Mouse (Mus musculus): Measurements from ENCODE around the gene Rcn3.
"Not testable (repeated sequence)": the region's sequence is repeated elsewhere in the genome, so short reads cannot be mapped to it uniquely, and the experiment has no call there.

Rcn3 gene

DNA sequence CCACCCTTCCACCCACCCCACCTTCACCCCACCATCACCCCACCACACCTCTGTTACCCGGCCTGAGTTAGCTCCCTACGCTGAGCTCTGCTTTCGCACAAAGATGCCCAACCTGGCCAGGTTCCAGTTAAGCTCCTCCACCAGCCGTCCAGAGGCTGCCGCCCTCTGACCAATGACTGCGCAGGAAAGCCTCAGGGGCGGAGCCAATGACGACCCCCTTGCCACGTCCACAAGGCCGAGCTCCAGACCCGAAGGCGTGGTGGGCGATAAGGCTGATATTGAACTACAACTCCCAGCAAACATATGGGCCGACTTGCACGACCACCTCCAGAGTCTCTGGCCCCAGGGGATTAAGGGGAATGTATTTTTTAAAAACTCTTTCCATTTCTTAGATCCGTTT is at the start of gene Rcn3:
Rcn3 (minus strand) TSS at position 174 of the 400 bp plus-strand sequence.
- peak; percentile 96 for DNase-seq

DNA sequence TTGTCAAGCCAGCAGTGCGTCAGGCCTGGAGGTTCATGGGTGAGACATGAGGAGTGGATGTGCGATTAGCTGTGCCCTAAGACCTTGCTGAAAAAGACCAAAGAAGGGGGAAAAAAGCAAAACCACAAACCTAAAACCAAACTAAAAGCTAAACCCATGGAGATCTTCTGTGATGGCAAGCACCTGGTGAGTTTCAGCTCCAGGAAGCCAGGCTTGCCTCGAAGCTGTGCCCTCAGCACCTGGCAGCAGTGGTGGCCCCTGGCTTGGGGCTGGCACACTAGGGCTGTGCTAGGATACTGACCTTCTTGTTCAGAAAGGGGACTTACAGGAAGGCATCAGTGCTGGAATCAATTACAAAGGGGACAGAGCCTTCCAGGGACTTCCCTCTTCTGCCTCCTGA is 49.3 kb upstream of the Rcn3 start:
- no peak for DNase-seq

DNA sequence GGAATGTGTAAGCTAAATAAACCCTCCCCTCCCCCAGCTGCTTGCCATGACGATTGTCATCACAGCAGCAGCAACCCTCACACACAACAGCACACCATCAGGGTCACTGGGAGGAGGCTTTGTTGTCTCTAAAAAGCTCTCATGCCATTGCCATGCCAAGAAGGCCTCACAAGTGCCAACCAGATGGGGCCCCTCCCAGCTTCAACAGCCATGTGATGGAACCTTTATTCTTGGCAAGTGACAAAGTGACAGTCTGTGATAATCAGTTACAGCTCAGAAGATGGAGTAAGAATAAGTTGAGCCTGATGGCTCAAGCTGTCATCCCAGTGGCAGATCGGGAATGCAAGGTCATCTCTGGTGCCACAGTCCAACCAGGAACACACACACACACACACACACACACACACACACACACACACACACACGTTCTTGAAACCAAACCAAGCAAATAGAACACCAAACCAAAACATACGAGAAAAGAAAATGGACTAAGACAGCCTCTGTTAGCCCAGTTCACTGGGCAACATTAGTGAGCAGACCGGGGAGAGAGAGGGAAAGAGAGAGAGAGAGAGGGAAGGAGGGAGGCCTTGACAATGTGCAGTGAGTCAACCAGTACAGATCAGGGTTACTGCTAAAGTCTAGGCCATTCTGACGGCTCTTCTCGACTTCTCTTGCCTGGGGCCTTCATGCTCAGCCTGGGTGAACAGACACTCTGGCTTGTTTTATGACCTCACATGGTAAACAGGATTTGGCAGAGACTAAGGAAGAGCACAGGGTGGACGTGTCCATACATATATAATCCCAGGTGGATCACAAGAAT is 48.1 kb upstream of the Rcn3 start:
- peak; percentile 71 for DNase-seq

DNA sequence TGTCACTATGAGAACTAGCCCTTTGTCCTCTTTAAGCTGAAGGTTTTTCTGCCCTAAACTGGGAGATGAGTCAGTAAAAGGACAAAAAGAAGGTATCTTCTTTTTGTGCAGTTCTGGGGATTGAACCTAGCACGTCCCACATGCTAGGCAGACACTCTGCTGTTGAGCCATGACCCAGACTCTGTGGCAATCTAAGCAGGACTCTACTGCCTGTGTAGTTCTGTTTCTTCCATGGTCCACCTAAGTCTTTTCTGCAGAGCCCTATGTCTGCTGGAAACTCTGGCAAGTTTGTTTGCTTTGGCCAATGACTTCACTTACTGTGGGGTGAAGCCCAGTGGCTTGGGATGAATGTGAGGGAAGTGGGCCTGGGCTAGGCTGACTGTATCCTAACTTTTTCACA is 46.4 kb upstream of the Rcn3 start:
- DNase-seq = no peak

DNA sequence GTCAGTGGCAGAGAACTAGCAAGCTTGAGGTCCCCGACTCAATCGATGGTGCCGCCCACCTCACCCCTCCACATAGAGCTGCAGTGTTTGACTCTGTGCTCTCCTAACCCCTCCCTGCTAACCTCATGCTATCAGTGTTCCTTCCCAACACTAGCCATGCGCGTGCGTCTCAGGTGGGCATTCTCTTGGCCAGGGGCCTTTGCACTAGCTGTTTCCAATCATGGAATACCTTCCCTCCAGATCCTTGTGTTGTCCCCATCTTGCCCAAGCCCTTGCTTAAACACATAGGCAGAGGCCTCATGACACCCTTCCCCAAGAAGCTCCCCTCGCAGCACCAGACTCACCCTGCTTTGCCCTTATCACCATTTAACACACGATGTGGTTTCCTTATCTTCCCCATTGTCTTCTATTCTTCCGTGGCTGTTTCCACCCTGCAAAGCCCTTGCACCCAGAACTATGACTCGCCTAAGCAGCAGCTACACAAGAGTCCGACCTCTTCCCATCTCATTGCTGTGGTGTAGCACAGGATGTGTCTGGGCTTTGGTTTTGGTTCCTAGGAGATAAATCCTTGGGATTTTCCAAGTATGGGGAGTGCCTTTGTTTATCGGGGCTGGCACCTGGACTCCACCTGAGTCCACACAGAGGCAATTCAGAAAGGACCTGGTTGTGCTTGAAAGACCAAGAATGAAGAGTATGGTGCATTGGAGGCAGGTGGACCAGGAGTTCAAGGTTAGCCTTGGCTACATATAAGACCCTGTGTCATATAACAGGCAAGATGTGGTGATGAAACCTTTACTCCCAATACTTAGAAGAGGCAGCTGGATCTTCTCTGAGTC is 45.4 kb upstream of the Rcn3 start:
- no peak for DNase-seq

DNA sequence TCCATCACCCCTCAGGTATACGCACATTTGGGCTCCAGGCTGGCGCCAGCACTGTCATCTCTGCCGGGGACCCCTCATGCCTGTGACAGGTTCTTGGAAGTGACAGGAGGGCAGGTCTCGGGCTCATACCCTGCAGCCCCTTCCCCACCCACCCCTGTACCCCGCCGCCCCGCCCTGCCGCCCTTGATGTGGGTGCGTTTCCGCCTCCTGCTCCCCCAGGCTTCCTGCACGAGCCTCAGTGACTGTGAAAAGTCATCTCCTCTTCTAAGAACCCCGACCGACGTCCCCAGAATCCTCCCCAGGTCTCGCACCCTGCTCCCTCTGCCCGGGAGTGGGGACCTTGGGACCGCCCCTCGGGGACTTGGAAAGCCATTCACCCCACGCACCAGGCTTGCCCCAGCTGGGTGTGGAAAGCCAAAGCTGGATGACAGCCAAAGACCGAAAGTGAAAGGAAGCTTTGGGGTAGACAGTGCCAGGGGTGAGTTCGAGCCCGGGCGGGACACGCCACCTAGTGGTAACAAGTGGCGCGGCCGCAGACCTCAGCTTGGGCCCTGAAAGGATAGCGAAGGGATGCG is 44.1 kb upstream of the Rcn3 start, which contains the start of the genes Gm45713 and Flt3l:
Gm45713 (minus strand) TSS at position 239 of the 575 bp plus-strand sequence.
Flt3l (minus strand) TSS at position 440 of the 575 bp plus-strand sequence.
- peak; percentile 96 for DNase-seq

DNA sequence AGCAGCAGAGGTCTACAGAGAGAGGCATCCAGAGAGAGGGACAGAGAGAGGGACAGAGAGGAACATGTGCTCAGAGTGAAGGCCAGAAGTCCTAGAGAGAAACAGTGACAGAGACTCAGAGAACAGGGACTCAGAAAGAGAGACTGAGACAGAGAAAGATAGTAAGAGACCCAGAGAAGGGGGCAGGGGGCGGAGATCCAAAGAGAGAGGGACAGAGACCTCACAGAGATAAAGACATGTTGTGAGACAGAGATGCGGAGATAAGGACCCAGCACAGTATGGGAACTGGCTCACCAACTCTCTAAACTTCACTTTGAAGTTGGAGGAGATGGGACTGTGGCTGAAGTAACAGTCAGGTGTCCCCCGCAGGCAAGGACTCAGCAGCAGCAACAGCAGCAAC is 43.3 kb upstream of the Rcn3 start:
- no peak for DNase-seq

DNA sequence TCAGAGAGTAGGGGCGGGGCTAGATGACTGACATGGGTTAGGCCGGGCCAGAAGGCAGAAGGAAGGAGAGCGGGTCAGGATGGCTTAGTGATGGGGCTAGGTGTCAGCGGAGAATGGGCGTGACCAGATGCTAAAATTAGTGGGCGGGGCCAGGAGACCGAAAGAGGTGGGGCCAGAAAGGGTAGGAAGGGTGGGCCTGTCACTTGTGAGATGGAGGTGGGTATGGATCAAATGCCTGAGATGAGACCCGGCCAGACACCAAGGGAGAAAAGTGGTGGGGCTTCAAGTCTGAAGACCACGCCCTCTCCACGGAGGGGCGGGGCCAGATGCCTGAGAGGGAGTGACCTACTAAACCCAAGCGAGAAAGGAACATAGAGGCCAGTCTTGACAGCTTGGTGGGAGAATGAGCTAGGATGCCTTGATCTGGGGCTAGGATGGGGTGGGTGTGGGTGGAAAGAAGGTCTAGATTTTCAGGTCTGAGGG is 42.6 kb upstream of the Rcn3 start:
- peak; percentile 74 for DNase-seq

DNA sequence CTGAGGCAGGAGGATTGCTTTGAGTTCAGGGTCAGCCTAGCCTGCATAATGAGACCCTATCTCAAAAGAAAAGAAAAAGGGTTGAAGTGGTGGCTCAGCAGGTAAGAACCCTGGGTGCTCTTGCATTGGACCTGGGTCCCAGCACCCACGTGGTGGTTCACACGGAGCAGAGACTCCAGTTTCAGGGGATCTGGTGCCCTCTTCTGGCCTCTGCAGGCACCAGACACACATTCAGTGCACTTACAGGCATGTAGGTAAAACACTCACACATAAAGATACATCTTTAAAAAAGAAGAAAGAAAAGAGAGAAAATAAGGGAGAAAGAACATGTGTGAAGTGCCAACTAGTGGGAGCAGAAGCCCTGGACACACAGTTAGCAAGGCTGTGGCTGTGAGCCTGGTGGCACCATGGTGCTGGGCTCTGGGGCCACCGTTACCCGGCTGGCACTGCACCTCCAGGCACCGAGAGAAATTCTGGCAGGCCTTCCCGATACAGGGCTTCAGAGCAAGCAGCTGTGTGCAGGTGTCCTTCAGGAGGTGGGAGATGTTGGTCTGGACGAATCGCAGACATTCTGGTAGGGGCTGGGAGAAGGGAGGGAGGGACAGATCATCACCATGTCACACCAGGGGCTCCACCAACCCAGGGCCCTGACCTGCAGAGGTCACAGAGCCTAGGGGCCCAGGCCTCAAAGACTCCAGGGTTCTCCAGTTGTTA is 41.6 kb upstream of the Rcn3 start:
- DNase-seq = no peak

DNA sequence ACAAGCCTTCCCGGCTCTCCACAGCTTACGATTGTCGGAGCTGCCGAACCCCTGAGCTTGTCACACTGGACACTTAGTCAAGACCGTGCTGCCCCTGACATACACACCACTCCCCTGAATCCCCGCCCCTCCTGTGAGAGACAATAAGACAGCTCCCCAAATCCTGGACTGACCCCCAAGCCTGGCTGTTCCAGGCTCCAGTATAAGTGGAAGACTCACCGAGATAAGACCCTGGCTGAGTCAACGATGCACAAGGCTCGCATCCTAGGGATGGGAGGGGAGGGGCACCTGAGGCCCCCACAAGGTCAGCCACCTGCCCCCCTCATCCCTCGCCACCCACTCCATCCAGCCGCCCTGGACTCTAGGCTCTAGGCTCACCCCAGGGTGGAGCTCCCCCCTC is 39.8 kb upstream of the Rcn3 start:
- no peak for DNase-seq

DNA sequence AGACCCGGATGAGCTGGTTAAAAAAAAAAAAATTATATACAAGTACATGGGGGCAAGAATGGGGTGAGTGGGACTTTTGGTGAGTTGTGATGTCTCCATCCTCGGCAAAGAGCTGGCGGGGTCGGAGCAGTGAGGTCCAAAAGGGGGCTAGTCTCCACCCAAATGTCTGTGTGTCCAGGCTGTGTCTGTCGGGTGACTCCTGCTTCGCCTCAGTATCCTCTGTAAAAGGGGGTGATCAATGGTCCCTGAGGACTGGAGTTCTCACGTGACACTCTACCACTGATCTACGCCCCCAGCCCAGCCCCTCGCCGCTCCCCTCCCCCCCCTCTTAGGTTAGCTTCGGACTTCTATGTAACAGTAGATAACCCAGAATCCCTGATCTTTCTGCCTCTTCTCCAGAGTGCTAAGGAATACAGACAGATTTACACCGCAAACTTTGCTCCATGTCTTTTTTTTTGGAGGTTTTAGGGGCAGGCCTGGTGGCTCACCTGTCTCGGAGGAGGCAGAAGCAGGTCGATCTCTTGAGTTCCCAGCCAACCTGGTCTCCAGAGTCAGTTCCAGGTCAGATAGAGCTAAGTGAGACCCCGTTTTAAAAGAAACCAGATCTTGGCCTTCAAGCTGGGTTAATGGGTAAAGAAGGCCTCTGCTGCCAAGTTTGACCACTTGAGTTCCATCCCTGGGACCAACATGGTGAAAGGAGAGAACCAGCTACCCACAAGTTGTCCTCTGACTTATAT is 37.9 kb upstream of the Rcn3 start:
- no peak for DNase-seq

DNA sequence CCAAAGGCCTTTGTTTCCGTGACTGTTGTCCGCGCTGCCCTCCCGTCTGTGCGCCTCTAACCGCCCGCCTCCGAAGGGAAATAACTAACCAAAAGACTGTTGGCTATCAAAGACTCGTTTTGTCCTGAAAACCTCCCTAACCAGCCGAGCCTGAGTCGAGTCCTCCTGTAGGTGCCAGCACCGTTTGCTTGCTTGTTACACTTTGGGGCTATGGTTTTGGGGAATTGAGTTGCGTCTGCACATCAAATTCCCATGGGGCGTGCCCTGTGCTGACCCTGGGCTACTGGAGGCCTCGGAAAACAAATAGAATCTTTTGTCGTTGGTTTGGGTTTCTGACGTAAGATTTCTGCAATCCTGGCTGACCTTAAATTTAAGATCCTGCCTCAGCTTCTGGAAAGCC is 37.3 kb upstream of the Rcn3 start:
- DNase-seq = no peak

DNA sequence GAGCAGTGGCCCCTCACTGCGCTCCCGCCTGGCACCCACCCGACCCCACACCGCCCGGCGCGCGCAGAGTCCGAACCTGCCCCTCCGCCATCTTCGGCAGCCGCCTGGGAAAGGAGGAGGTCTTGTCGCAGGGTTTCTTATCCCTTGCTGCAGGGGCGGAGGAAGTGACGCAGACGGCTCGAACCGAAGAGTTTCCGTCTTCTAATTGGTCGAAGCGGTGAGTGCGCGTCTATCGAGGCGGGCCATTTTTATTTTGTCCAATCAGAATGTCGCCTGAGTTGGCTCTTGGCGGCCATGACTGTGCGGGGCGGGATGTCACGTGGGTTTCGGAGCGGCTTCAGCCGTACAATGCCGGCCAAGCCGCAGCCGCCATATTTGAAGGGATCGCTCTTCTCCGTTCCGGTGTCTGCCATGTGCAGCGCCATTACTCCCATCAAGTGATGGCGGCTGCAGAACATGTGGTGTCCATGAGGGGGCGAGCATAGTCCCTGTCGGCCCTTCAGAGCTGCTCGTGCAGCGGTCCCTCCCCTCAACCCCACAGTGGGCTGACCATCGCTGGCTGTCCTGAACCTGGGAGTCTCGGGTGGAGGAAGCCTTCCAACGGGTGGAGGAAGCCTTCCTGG is 36.7 kb upstream of the Rcn3 start, which contains the start of gene Rpl13a:
Rpl13a (minus strand) TSS at position 138 of the 623 bp plus-strand sequence.
- DNase-seq = peak; percentile 99

DNA sequence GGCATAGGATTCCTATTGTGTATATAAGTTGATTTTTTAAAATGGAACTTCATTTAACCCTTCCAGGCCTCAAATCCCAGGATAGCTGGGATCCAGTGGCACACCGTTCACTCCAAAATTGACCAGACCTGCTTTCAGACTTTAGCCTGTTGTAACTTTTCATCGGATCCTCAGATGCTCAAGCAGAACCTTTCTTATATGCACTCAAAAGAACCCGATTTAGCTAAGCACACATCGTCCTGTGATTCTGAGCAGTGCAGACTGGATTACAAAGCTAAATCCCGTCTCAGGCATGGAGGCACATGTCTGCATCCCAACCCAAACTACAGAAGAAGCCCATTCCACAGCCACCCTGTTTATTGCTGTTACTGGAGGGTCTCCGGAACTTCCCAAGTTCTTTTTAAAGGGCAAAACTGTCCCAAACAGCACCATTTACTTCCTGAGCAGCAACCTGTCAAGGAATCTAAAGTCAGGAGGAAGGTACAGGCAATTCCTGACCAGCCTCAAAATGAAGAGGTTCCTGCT is 35.7 kb upstream of the Rcn3 start:
- no peak for DNase-seq

DNA sequence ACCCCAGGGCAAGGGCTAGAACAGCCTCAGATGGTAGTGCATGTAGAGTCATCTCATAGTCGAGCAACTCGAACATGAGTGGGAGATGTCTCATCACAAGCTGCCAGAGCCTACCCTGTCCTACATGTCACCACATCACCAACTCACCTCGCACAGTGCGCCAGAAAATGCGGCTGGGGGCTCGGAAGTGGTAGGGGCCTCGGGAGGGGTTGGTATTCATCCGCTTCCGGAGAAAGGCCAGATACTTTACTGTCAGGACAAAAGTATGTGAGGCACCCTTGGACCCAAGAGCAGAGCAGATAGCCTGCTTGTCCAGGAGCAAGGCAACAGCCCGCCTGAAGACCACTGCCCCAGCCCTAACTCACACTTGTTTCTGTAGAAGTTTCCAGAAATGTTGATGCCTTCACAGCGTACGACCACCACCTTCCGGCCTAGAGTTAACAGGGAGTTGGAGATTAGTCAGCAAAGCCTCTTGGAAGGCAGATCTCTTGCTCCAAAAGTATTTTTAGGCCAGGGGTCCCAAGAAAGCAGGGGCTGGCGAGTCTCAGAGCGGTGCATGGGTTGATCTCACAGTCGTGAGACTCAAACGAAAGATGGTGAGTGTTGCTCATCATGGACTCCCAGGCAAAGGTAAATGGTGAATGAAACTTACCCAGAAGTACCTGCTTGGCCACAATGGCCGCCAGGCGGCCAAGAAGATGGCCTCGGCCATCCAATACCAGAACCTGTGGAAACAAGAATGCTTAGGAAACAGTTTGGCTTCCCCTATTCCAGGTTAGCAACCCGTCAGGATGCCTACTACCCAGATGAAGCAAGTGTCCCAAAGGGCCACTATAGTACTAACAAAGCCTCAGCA is 35.1 kb upstream of the Rcn3 start:
- DNase-seq = no peak

DNA sequence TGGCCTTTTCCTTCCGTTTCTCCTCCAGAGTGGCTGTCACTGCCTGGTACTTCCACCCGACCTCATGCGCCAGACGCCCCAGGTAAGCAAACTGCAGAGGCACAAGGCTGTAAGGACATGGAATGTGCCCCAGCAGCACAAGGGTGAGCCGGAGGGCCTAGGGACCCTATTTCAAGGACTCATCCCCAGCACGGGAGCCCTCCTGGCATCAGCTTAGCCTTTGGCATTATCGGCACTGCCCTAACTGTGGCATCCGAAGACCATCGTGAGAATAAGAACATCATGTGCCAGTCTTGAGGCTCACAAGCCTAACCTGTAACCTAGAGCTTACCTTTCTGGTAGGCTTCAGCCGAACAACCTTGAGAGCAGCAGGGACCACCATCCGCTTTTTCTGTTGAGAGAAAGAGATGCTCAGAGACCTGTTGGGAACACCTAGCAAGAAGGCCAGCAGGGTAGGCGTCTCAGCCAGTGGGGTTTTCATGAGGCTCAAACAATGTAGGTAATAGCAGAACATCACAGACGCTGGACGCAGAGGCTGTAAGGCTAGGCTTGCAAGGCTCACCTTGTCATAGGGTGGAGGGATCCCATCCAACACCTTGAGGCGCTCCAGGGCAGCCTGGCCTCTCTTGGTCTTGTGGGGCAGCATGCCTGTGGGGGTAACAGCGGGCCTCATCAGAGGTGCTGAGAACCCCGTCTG is 34.3 kb upstream of the Rcn3 start:
- no peak for DNase-seq

DNA sequence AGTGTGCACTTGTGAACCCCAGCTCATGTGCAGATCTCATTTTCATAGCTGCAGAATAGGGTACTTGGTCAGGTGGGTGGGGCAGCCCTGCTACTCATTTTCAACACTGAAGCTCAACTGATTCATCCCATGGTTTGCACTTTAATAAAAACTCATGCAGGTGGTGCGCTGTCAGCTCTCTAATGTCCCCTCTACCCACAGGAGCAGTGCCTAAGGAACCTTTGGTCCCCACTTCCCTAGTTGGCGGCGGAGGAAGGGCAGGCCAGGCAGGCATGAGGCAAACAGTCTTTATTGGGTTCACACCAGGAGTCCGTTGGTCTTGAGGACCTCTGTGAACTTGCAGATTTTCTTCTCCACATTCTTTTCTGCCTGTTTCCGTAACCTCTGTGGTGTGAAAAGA is 33.6 kb upstream of the Rcn3 start:
- not testable (repeated sequence) for DNase-seq

DNA sequence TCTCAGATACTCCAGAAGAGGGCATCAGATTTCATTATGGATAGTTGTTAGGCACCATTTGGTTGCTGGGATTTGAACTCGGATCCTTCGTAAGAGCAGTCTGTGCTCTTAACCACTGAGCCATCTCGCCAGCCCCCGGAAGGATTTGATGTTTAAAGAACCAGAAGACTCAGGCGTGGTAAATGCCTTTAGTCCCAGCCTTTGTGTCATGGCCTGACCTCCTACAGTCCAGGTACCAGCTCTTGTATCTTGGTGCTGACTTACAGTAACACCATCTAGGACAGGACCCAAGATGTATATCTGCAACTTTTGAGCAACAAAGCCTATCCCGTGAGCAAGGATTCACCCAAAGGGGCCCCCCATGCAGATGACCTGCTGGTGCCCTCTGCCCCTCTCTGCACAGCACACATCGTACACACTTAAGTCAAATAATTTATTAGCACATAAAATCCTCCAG is 33.2 kb upstream of the Rcn3 start:
- peak; percentile 38 for DNase-seq

Measured in lung, postnatal 10 days (tissue).